Mouse (Mus musculus) B cell, adult 62 days (primary cell): Measurements from ENCODE around the gene Spn. TPM values are rescaled to one million over a fixed set of nuclear protein-coding genes. Genes with fewer than 3 reads are reported as not detected.

Experiments
- total RNA-seq: library from RNA; stranded (reverse); gene quantifications from 4 replicates; pipeline ENCODE4 v1.2.4, GENCODE M21; 2023

Gene Spn
- 5.3 to 6.6 TPM (median 5.9 TPM) in 4 replicates for total RNA-seq

GRCm38 (mm10) chr7:127137262-127138017 is at the start of gene Spn:
TSS of gene Spn (minus strand) at chr7:127137823.

DNA sequence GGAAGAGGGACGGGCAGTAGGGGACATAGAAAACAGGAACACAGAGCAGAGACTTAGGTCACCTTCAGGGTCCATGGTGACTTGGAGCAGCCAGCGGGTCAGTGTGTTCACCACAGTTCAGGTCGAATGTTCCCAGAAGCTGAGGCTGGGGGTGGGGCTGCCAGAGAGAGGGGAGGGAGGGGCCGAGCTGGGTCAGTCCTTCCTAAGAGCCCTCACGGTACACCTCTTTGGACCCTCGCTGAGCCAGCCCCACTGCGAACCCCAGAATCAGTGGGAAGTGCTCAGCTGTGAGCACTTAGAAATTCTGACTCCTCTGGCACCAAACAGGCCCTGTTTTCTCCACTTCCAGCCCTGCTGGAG is 15.7 kb downstream of the Spn start, which contains the start of gene Qprt:
TSS of gene Qprt (minus strand) at position 316 of the 360 bp plus-strand sequence.

GRCm38 (mm10) chr7:127091114-127091896 is 46.3 kb downstream of the Spn start, which contains the start of gene AI467606:
TSS of gene AI467606 (plus strand) at chr7:127091359.

GRCm38 (mm10) chr7:127087278-127088010 is 50.2 kb downstream of the Spn start, which contains the start of gene Zg16:
TSS of gene Zg16 (minus strand) at chr7:127087328.

Other genes starting within 250 kb of the Spn start
- gene Tmem219, start 214.9 kb downstream of the Spn start, total RNA-seq: 37.9 to 43.4 TPM (median 42.2 TPM) in 4 replicates
- 39.8 to 42.9 TPM (median 41.8 TPM) in 4 replicates for gene Kctd13, start 208.9 kb downstream of the Spn start, total RNA-seq
- gene Asphd1, start 188.2 kb downstream of the Spn start, total RNA-seq: not detected in 4 replicates
- 4.0 to 6.6 TPM (median 5.4 TPM) in 4 replicates for gene Sez6l2, start 187.3 kb downstream of the Spn start, total RNA-seq
- gene Cdipt, start 161.9 kb downstream of the Spn start, total RNA-seq: 62.8 to 64.5 TPM (median 64.2 TPM) in 4 replicates
- 0.39 to 2.0 TPM (median 0.92 TPM) in 4 replicates for gene Cdiptos, start 161.7 kb downstream of the Spn start, total RNA-seq
- 40.5 to 49.3 TPM (median 44.5 TPM) in 4 replicates for gene Mvp, start 123.2 kb downstream of the Spn start, total RNA-seq
- 3.2 to 10.6 TPM (median 8.7 TPM) in 3 of 4 replicates, not detected in the other for gene Pagr1b, start 121.3 kb downstream of the Spn start, total RNA-seq
- 10.5 to 44.7 TPM (median 14.2 TPM) in 4 replicates for gene Pagr1a, start 120.5 kb downstream of the Spn start, total RNA-seq
- gene Gm42742, start 116.7 kb downstream of the Spn start, total RNA-seq: 7.4 to 42.0 TPM (median 30.9 TPM) in 4 replicates
- gene Prrt2, start 116.6 kb downstream of the Spn start, total RNA-seq: 1.4 to 2.1 TPM (median 1.8 TPM) in 3 of 4 replicates, not detected in the other
- 210 to 225 TPM (median 222 TPM) in 4 replicates for gene Maz, start 110.8 kb downstream of the Spn start, total RNA-seq
- 1.3 to 3.1 TPM (median 2.1 TPM) in 4 replicates for gene Kif22, start 95.4 kb downstream of the Spn start, total RNA-seq
- 0.98 to 4.6 TPM (median 1.9 TPM) in 3 of 4 replicates, not detected in the other for gene Zg16, start 50.5 kb downstream of the Spn start, total RNA-seq
- 51.6 to 60.7 TPM (median 59.8 TPM) in 4 replicates for gene AI467606, start 46.5 kb downstream of the Spn start, total RNA-seq
- 0.37 TPM in 1 of 4 replicates, not detected in the others for gene Qprt, start 15.6 kb downstream of the Spn start, total RNA-seq
- gene Cd2bp2, start 58.2 kb upstream of the Spn start, total RNA-seq: 69.5 to 80.2 TPM (median 75.6 TPM) in 4 replicates
- 49.9 to 72.7 TPM (median 65.7 TPM) in 4 replicates for gene Tbc1d10b, start 70.6 kb upstream of the Spn start, total RNA-seq
- 4.1 to 8.2 TPM (median 5.3 TPM) in 4 replicates for gene Mylpf, start 71.1 kb upstream of the Spn start, total RNA-seq
- 8.8 to 11.3 TPM (median 10.0 TPM) in 4 replicates for gene Zfp553, start 95.2 kb upstream of the Spn start, total RNA-seq
- 398 to 439 TPM (median 400 TPM) in 4 replicates for gene Sept1, start 95.3 kb upstream of the Spn start, total RNA-seq
- 11.6 to 23.5 TPM (median 13.5 TPM) in 4 replicates for gene Zfp771, start 106.5 kb upstream of the Spn start, total RNA-seq
- gene Dctpp1, start 122.9 kb upstream of the Spn start, total RNA-seq: 14.3 to 19.5 TPM (median 15.7 TPM) in 4 replicates
- gene Sephs2, start 136.2 kb upstream of the Spn start, total RNA-seq: 24.1 to 28.3 TPM (median 25.3 TPM) in 4 replicates
- gene Itgal, start 158.4 kb upstream of the Spn start, total RNA-seq: 114 to 124 TPM (median 119 TPM) in 4 replicates
- gene Zfp768, start 207.8 kb upstream of the Spn start, total RNA-seq: 2.3 to 4.1 TPM (median 3.3 TPM) in 4 replicates
- 11.6 to 15.7 TPM (median 12.1 TPM) in 4 replicates for gene Zfp747, start 238.2 kb upstream of the Spn start, total RNA-seq
- 2.9 to 4.1 TPM (median 3.2 TPM) in 4 replicates for gene 9130019O22Rik, start 249.3 kb upstream of the Spn start, total RNA-seq